Mouse (Mus musculus) spleen, adult 2 months (tissue): Measurements from ENCODE around the gene Rad51b. TPM values are rescaled to one million over a fixed set of nuclear protein-coding genes. Genes with fewer than 3 reads are reported as not detected.

ENCODE experiments used
- DNase-seq, 2 experiments: peaks; one replicate each; pipeline versions ENCODE4 v3.0.0 to v3.0.0-alpha.2; 2012 to 2021; ENCODE audit warnings: low spot score in 2 of 2, low read depth in 1 of 2
- H3K27ac ChIP-seq: fragments of 200-500 bp; 2 replicates; pipeline ENCODE4 v1.5.1; 2012; ENCODE audit warnings: low read length, inconsistent platforms; ENCODE audit not compliant: insufficient read depth
- H3K27me3 ChIP-seq: fragments of 200-500 bp; 2 replicates; pipeline ENCODE4 v1.6.1; 2012; ENCODE audit warnings: mild to moderate bottlenecking, moderate library complexity, low read length, inconsistent platforms; ENCODE audit not compliant: control insufficient read depth, insufficient read depth
- H3K36me3 ChIP-seq: fragments of 200-500 bp; 2 replicates; pipeline ENCODE4 v1.6.1; 2012; ENCODE audit warnings: mild to moderate bottlenecking, low read length, inconsistent platforms; ENCODE audit not compliant: control insufficient read depth, insufficient read depth
- H3K4me1 ChIP-seq: fragments of 200-500 bp; 2 replicates; pipeline ENCODE4 v1.6.1; 2011; ENCODE audit warnings: inconsistent platforms; ENCODE audit not compliant: control insufficient read depth, insufficient read depth, insufficient read length
- H3K4me3 ChIP-seq: fragments of 200-500 bp; 2 replicates; pipeline ENCODE4 v1.5.1; 2011; ENCODE audit warnings: mild to moderate bottlenecking, inconsistent platforms; ENCODE audit not compliant: insufficient read depth, insufficient read length; ENCODE audit errors: extremely low read depth
- CTCF ChIP-seq: fragments of 200-500 bp; IDR thresholded peaks from 2 replicates; pipeline ENCODE4 v1.5.1; 2011; ENCODE audit warnings: mild to moderate bottlenecking, inconsistent platforms; ENCODE audit not compliant: insufficient read depth, insufficient read length, insufficient replicate concordance; ENCODE audit errors: extremely low read depth
- POLR2A ChIP-seq: fragments of 200-500 bp; IDR thresholded peaks from 2 replicates; pipeline ENCODE4 v1.6.1; 2011; ENCODE audit warnings: low read depth, low read length, inconsistent platforms
- WGBS: fragments of 180-500 bp; shearing (Covaris S2); methylation state at CpG from one replicate; pipeline ENCODE4 v1.1.7; 2018; 5-methylcytosine and 5-hydroxymethylcytosine counted together
- polyA plus RNA-seq: library from polyadenylated mRNA; depleted of rRNA; stranded (reverse); fragments of >200 nt; gene quantifications from 2 replicates; pipeline ENCODE4 v1.2.3, GENCODE M21; 2012

The Rad51b gene
- polyA plus RNA-seq, 1 experiment: 0.26 TPM

GRCm38 (mm10) chr12:79584556-79585307 is 287.6 kb downstream of the Rad51b start:
- TF ChIP-seq CTCF: no peak
- TF ChIP-seq POLR2A: no peak
- no peak for DNase-seq
- H3K4me1 ChIP-seq: no peaks in the 10 kb centered on the region
- no peaks in the 10 kb centered on the region for H3K27me3 ChIP-seq
- 90% methylated on average over 6 of the region's 6 CpGs for WGBS
- H3K27ac ChIP-seq: no peak overlapping the region
- no peaks in the 10 kb centered on the region for H3K36me3 ChIP-seq
- no peak overlapping the region for H3K4me3 ChIP-seq

- no peak for TF ChIP-seq POLR2A
- TF ChIP-seq CTCF: no peak
- Histone ChIP-seq H3K27ac (no peak overlapping the region), H3K27me3 (no peaks in the 10 kb centered on the region), H3K36me3 (no peaks in the 10 kb centered on the region), H3K4me3 (no peak overlapping the region), H3K4me1 (no peaks in the 10 kb centered on the region)
- 93% methylated on average over 2 of the region's 2 CpGs for WGBS
- DNase-seq: no peak
These were observed 288.3 kb downstream of the Rad51b start for GRCm38 (mm10) chr12:79585336-79585735.

DNA sequence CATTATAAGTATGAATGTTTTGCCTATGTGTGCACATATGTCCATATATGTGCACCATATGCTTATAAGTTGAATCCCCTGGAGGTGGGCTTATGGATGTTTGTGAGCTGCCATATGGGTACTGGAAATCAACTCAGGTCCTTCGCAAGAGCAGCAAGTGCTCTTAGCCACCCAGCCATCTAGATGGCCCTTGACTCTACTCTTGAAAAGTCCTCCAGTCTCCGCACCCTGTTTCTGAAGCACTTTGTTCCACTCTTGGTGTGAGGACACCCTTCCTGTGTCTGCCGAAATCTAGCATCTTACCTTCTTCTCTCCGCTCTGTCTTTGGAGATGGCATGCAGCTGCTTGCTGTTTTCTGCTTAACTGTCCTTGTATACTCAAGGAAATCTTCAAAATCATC is 291.7 kb downstream of the Rad51b start:
- DNase-seq: no peak
- H3K27ac ChIP-seq: no peak overlapping the region
- TF ChIP-seq CTCF: no peak
- TF ChIP-seq POLR2A: no peak
- H3K4me1 ChIP-seq: no peaks in the 10 kb centered on the region
- no peaks in the 10 kb centered on the region for H3K36me3 ChIP-seq
- WGBS: 95% methylated on average over 4 of the region's 4 CpGs
- no peaks in the 10 kb centered on the region for H3K27me3 ChIP-seq
- no peak overlapping the region for H3K4me3 ChIP-seq

DNA sequence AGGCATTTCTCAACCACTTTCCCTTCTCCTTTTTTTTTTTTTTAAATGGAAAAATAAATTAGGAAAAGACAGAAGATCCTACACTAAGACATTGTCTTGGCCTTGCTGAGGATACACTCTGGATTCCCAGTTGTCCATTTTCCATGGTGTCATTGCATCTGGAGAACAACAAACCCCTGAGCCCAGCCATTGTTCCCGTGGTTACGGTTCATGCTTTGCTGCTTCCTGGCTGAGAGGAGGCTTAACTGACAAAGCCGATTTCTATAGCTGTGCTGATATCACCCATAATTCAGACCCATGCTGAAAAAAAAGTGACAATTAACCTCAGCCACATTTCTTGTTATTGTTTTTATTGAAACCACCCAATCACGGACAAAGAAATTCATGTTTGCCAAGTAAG is 295.1 kb downstream of the Rad51b start:
- Histone ChIP-seq H3K4me1 (no peaks in the 10 kb centered on the region), H3K36me3 (no peaks in the 10 kb centered on the region), H3K27ac (no peak overlapping the region), H3K4me3 (no peak overlapping the region), H3K27me3 (no peaks in the 10 kb centered on the region)
- no peak for DNase-seq
- TF ChIP-seq CTCF (no peak), POLR2A (no peak)
- 66% methylated on average over 4 of the region's 4 CpGs for WGBS

GRCm38 (mm10) chr12:79596842-79597241 is 299.8 kb downstream of the Rad51b start:
- TF ChIP-seq CTCF (no peak), POLR2A (no peak)
- DNase-seq: no peak
- H3K36me3 ChIP-seq: no peaks in the 10 kb centered on the region

GRCm38 (mm10) chr12:79597351-79597750 is 300.3 kb downstream of the Rad51b start:
- Histone ChIP-seq H3K27ac (no peak overlapping the region), H3K27me3 (no peaks in the 10 kb centered on the region), H3K36me3 (no peaks in the 10 kb centered on the region), H3K4me3 (no peak overlapping the region), H3K4me1 (no peaks in the 10 kb centered on the region)
- no peak for DNase-seq
- 94% methylated on average over 2 of the region's 2 CpGs for WGBS
- TF ChIP-seq POLR2A: no peak
- TF ChIP-seq CTCF: no peak

More at GRCm38 (mm10) chr12:79596842-79597241, 299.8 kb downstream of the Rad51b start:
- H3K27me3 ChIP-seq: no peaks in the 10 kb centered on the region
- no peaks in the 10 kb centered on the region for H3K4me1 ChIP-seq
- H3K27ac ChIP-seq: no peak overlapping the region
- no peak overlapping the region for H3K4me3 ChIP-seq

DNA sequence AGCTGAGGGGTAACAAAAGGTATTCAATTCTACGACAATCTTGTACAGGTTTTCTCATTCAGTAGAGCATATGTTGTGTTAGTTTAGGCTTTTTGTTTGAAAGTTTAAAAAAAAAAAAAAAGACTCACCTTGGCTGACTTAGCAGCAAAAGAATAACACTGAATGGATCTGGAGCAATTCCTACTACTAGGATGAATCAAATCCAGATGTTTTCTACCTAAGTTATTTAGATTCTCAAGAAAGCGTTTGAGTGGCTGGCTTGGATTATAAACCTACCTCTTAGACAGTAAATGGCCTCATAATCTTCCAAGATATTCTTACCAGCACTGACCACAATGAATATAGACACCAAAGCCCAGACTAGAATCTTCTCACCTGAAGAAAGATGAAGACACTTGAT is 300.7 kb downstream of the Rad51b start:
- WGBS: 93% methylated on average over 2 of the region's 2 CpGs
- Histone ChIP-seq H3K4me3 (no peak overlapping the region), H3K27me3 (no peaks in the 10 kb centered on the region), H3K27ac (no peak overlapping the region), H3K36me3 (no peaks in the 10 kb centered on the region), H3K4me1 (no peaks in the 10 kb centered on the region)
- TF ChIP-seq CTCF (no peak), POLR2A (no peak)
- DNase-seq: no peak
